Mouse (Mus musculus) neural tube, postnatal 0 days (tissue): ENCODE results near the gene Cdc5l. TPM values are rescaled to one million over a fixed set of nuclear protein-coding genes. Genes with fewer than 3 reads are reported as not detected.

Experiments used
- polyA plus RNA-seq: library from polyadenylated mRNA; unstranded; fragments of >200 nt; fragmentation: Nextera tagmentation; extraction: Ambion mirVana; gene quantifications from 2 replicates; pipeline ENCODE4 v1.2.1, GENCODE M21; 2015

The Cdc5l gene
- polyA plus RNA-seq = 50.7 and 51.1 TPM in 2 replicates

GRCm38 (mm10) chr17:45433419-45434261 lies at the start of gene Cdc5l:
Gene Cdc5l (minus strand): TSS chr17:45433737.

DNA sequence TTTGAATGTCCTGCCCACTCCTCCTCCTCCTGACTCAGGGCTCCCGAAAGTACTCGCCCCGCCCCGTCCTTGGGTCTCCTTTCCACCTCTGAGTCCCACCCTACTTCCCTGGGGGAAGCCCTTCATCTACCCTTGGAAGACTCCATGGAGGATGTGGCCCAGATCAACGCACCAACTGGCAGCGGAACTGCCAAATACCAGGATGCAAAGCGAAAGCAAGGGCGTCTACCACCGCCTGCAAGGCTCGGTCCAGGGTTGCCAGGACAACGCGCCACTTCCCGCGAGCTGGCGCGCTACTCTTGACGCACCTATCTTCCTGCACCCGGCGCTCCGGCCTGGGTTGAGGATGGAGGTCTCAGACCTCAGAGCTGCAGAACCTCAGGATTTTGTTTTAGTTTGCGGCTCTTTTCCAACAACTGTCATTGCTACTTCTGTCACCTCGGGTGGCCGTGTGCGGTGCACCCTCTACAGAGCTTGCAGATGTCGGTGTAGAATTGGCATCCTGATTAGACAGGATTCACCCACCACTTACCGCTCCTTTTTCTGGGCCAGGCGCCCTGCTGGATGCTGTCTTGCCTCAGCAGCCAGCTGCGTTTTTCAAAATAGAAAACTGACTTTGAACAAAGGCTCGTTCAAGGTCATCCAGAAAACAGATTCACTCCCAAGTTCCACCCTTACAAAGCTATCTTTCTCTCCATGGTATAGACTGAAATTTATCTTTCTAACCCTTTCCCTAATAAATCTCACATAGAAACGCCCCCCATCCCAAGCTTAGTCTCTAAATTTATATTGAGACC lies 41.3 kb upstream of the Cdc5l start, which contains the start of gene Spats1:
Gene Spats1 (minus strand): TSS at position 747 of the 797 bp plus-strand sequence.

Other genes with a start within 250 kb of the Cdc5l start
- gene Spats1, start 41.7 kb upstream of the Cdc5l start, polyA plus RNA-seq = 3.4 and 3.6 TPM in 2 replicates
- 13.2 and 15.3 TPM in 2 replicates for gene Aars2, start 73.1 kb upstream of the Cdc5l start, polyA plus RNA-seq
- 3.4 and 5.1 TPM in 2 replicates for gene Tcte1, start 89.7 kb upstream of the Cdc5l start, polyA plus RNA-seq
- 20.9 and 21.1 TPM in 2 replicates for gene Tmem151b, start 115.9 kb upstream of the Cdc5l start, polyA plus RNA-seq
- 4.0 and 4.4 TPM in 2 replicates for gene Nfkbie, start 122.0 kb upstream of the Cdc5l start, polyA plus RNA-seq
- 89.0 and 94.0 TPM in 2 replicates for gene Slc35b2, start 130.1 kb upstream of the Cdc5l start, polyA plus RNA-seq
- 1,341 and 1,373 TPM in 2 replicates for gene Hsp90ab1, start 139.5 kb upstream of the Cdc5l start, polyA plus RNA-seq
- gene Slc29a1, start 165.9 kb upstream of the Cdc5l start, polyA plus RNA-seq = 34.0 and 38.0 TPM in 2 replicates
- gene Mymx, start 168.4 kb upstream of the Cdc5l start, polyA plus RNA-seq = not detected in 2 replicates
- 0.09 and 0.26 TPM in 2 replicates for gene Capn11, start 225.6 kb upstream of the Cdc5l start, polyA plus RNA-seq